Mouse (Mus musculus) brain, embryonic 14.5 days (tissue): Measurements from ENCODE around the gene Styx. TPM values are rescaled to one million over a fixed set of nuclear protein-coding genes. Genes with fewer than 3 reads are reported as not detected.
A peak's percentile ranks its signal among the peaks of the same experiment; 100 is the strongest.
"Not testable (repeated sequence)": the region's sequence is repeated elsewhere in the genome, so short reads cannot be mapped to it uniquely, and the experiment has no call there.

Source experiments
- DNase-seq: peaks from one replicate; pipeline ENCODE4 v3.0.0-alpha.2; 2011; ENCODE audit warnings: low read depth
- CTCF ChIP-seq: fragments of 200-500 bp; IDR thresholded peaks from 2 replicates; pipeline ENCODE4 v1.5.1; 2012; ENCODE audit warnings: inconsistent platforms, mild to moderate bottlenecking, moderate library complexity, borderline replicate concordance; ENCODE audit not compliant: insufficient read depth, insufficient read length; ENCODE audit errors: extremely low read depth
- POLR2A ChIP-seq: fragments of 200-500 bp; IDR thresholded peaks from 2 replicates; pipeline ENCODE4 v1.6.1; 2012; ENCODE audit warnings: mild to moderate bottlenecking, inconsistent platforms, borderline replicate concordance; ENCODE audit not compliant: poor library complexity, insufficient read depth, insufficient read length, severe bottlenecking; ENCODE audit errors: extremely low read depth
- polyA plus RNA-seq: library from polyadenylated mRNA; depleted of rRNA; stranded (reverse); fragments of >200 nt; gene quantifications from 2 replicates; pipeline ENCODE4 v1.2.3, GENCODE M21; 2012

Styx gene
- polyA plus RNA-seq, 1 experiment: 25.4 TPM

DNA sequence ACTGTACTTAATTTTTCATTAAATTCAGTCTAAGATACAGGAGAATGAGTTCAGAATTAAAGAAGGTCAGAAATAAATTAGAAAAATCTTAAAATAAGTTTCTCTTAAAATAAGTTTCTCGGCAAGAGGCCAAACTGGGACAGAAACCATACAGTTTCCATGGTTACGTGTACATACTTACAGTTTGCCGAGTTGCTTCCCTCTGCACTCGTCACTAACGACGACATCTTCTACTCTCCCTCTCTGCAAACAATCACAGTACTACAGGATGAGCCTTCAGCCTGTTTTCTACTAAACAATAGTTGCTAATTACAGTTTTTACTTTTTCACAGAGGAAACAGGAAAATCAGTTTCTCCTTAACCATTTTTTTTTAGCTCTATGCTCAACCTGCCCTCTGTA lies 29.9 kb downstream of the Styx start:
- DNase-seq: no peak
- TF ChIP-seq CTCF (no peak), POLR2A (no peak)

DNA sequence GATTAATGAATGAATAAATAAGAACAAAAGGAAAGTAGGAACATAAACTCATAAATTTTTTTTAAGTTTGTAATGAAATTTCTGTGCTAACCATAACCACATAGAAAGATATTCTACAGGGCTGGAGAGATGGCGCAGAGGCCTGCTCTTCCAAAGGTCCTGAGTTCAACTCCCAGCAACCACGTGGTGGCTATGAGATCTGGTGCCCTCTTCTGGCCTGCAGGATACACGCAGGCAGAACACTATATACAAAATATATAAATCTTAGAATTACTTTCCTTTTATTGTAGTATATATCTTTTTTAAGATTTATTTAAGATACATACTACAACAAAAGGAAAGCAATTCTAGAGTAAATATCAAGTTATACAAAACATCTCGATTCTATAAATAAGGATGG lies 32.0 kb downstream of the Styx start:
- no peak for DNase-seq
- no peak for TF ChIP-seq POLR2A
- TF ChIP-seq CTCF: peak; percentile 22; the same call in 1 of the 2 replicates

DNA sequence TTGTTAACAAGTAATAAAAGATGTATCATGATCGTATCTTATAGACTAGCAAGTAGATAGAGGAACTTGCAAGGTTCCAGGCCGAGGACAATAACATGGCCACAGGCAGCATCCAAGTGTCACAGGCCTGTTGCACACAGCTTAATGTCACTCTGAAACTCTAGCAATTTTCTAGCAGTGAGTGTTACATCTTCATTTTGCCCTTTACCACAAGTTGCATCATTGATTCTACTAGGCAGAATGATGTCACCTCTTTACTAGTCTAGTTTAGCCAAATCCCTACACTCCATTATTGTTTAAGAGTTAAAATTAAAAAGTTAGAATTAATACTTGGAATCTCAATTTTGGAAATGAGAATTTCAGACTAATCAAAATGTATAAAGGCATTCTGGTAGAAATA lies 34.7 kb downstream of the Styx start:
- no peak for TF ChIP-seq POLR2A
- no peak for TF ChIP-seq CTCF
- DNase-seq: no peak

DNA sequence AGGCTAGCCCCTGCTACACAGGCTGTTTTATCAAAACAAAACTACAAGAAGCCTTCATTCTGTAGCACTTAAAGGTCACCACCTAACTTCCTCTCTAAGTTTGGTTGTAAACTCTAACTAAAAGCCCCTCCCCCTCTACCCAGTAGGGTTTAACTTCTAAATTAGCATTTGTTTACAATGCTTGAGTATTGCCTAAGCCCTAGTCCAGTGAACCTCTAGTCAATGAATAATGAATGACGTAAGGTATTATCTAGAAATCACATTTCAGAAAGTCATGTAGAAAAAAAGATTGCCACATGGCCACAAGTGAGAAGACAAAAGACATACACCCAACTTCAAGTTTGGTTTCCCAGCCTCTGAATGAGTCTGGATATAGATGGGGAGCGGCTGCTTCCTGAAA lies 36.6 kb downstream of the Styx start:
- DNase-seq: no peak
- TF ChIP-seq CTCF (no peak), POLR2A (no peak)

DNA sequence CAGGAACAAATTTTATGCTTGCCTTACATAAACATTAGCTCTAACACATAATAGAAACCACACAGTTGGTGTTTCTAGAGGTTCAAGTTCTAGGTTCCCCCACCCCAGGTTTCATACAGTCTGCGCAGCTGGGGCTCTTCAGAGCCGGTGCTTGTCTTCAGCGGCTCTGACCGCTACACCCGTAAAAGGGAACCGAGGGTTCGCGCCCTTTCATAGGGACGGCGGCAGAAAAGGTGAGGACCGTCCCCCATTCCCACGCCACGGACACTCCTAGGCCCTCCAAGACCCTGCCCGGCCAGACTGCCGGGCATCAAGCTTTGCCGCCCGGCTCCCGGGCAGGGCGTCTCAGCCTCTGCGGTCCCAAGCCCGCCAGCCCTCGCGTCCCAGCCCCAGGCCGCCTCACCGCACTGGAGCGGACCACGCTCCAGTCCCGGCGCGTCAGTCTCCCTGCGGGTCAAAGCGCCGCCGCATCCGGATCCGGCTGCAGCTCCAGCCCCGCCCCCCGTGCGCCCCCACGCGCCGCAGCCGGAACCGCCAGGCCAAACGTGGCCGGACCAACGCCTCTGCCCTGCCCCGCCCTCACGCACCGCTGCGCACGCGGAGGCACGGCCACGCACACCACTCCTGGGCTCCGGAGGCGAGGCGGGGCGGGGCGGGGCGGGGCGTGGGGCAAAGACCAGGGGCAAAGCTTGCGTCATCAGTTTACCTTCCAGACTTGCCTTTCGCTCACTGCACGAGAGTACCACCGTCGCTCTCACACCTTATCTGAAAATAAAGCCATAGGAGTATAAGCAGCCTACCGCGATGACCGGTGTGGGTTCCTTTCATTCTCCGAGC lies 37.7 kb downstream of the Styx start:
- DNase-seq: peak; percentile 91
- TF ChIP-seq POLR2A: peak; percentile 55; the same call in 1 of the 2 replicates
- TF ChIP-seq CTCF: peak; percentile 21; the same call in 1 of the 2 replicates

DNA sequence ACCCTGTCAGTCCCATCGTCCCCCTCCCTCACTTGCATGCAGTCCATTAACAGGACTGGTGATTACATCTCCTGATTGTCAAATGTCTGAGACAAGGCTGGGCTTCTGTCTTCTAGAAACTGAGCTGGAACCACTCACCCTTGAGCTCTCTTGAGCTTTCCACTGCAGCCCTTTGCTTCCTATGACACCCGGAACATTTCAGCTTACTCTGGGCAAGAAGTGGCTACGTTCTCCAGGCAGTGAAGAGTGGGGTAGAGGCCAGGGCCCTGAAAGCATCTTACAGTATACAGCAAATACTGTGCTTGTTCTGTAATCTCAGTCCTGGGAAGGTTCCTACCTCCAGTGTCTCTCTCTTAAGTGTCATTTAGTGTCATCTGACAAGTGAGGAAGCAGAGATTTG lies 38.3 kb downstream of the Styx start:
- TF ChIP-seq CTCF (no peak), POLR2A (no peak)
- no peak for DNase-seq

GRCm38 (mm10) chr14:45399836-45400235 lies 48.9 kb downstream of the Styx start:
- peak; percentile 6 for DNase-seq

DNA sequence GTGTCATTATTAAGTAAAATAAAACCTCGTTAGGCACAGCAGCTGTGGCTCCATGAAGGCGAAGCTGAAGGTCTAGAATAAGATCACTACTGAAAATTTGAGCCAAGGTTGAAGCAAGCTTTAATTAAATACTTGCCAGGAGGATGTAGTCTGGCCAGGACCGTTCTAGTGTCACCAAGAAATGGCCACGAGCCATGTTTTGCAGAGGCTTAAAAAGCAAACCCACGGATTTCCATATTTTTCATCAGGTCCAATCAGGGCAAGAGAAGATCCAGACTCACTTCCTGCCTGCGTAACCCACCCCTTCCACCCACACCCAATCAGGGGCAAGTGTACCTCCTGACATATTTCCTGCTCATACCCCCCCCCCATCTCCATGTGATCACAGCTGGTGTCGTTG lies 52.8 kb downstream of the Styx start:
- peak; percentile 7 for DNase-seq
- TF ChIP-seq POLR2A: no peak
- TF ChIP-seq CTCF: no peak

More at GRCm38 (mm10) chr14:45399836-45400235, 48.9 kb downstream of the Styx start:
- TF ChIP-seq POLR2A (no peak), CTCF (peak; percentile 22; the same call in 1 of the 2 replicates)

GRCm38 (mm10) chr14:45404813-45405212 lies 53.9 kb downstream of the Styx start, which contains the start of gene Gnpnat1:
TSS of gene Gnpnat1 (minus strand) at chr14:45404913.
- DNase-seq: not testable (repeated sequence)

DNA sequence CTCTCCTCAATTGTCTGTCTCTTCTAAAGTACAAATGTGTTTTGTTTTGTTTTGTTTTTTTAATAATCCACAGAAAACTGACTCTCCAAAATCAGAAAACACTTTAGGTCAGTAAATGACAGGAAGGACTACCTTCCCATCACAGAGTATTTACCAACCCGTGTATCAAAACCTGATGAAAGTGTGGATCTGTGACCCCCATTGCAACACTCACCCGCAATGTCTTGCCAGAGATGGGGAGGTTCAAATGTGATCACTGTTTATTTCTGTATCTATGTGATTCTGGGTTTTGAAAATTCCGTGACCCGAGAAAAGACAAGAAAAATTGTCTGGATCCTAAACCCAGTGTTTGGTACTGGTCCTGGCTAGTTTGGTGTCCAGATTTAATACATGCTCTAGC lies 65.4 kb downstream of the Styx start:
- no peak for DNase-seq
- no peak for TF ChIP-seq CTCF

GRCm38 (mm10) chr14:45418553-45418952 lies 67.7 kb downstream of the Styx start:
- DNase-seq: no peak
- no peak for TF ChIP-seq POLR2A
- no peak for TF ChIP-seq CTCF

DNA sequence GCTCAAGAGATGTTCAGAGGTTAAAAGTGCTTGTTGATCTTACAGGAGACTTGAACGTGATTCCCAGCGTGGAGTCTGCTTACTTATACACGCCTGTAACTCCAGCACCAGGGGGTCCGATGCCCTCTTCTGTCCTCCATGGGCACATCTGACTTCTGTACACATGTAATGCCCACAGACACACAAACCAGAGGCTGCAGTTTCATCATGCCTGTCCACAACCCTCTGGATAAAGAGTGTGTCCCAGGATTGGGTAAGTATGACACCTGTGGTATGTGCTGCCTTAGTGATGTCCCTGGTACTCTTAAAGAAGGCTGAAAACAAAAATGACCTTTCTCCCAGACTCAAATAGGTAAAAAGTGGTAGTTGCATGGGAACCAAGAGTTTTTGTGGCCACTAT lies 68.4 kb downstream of the Styx start:
- no peak for DNase-seq
- no peak for TF ChIP-seq CTCF
- no peak for TF ChIP-seq POLR2A

GRCm38 (mm10) chr14:45422371-45422770 lies 71.5 kb downstream of the Styx start:
- TF ChIP-seq CTCF: no peak
- no peak for TF ChIP-seq POLR2A
- DNase-seq: no peak

DNA sequence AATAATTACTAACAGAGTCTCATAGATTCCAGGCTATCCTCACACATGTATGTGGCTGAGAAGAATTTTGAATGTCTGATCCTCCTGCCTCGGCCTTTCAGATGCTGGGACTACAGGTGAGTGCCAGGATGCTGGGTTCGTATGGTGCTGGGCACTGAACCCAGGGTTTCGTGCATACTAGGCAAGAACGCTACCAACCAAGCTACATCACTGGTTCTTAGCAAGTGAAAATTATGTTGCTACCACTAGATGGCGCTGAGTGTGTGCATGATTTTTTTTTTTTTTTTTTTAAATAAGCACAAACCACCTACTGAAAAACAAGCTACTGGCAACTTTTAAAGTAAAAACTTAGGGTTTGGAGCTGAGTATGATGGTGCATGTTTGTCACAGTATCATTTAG lies 72.3 kb downstream of the Styx start:
- peak; percentile 90 for DNase-seq
- TF ChIP-seq POLR2A (no peak), CTCF (peak; percentile 55; the same call in 1 of the 2 replicates)
